Mouse (Mus musculus): Measurements from ENCODE around the gene Chst10. TPM values are rescaled to one million over a fixed set of nuclear protein-coding genes. Genes with fewer than 3 reads are reported as not detected.

Gene Chst10
- polyA plus RNA-seq, 1 experiment from 2014 or later = 0.93 TPM

- ATAC-seq = no peak
- 53% methylated on average over 6 of the region's 6 CpGs for WGBS
- Histone ChIP-seq H3K4me1 (replicated peaks; ENCODE audit: control insufficient read depth, insufficient read depth, low read length) (no peaks in the 10 kb centered on the region), H3K9me3 (ENCODE audit: control insufficient read depth) (no peaks in the 10 kb centered on the region), H3K4me2 (replicated peaks; ENCODE audit: low read depth) (no peak overlapping the region), H3K4me3 (ENCODE audit: low read depth, low read length) (no peak overlapping the region), H3K27ac (ENCODE audit: low read depth, low read length) (no peak overlapping the region), H3K9ac (ENCODE audit: low read depth, low read length) (no peak overlapping the region), H3K27me3 (replicated peaks; ENCODE audit: control insufficient read depth, insufficient read depth, low read length) (no peaks in the 10 kb centered on the region), H3K36me3 (ENCODE audit: control insufficient read depth, insufficient read depth) (no peaks in the 10 kb centered on the region)
- no peak for TF ChIP-seq CTCF (IDR thresholded peaks at IDR 0.05; ENCODE audit: low read depth)
These were observed 10.9 kb downstream of the Chst10 start for GRCm38 (mm10) chr1:38887011-38887410.

- no peaks in the 10 kb centered on the region for H3K4me1 ChIP-seq (replicated peaks; ENCODE audit: control insufficient read depth, insufficient read depth, low read length)
- no peak for TF ChIP-seq CTCF (IDR thresholded peaks at IDR 0.05; ENCODE audit: low read depth)
- H3K4me2 ChIP-seq (replicated peaks; ENCODE audit: low read depth) = no peak overlapping the region
- H3K4me3 ChIP-seq (ENCODE audit: low read depth, low read length) = no peak overlapping the region
- no peak overlapping the region for H3K9ac ChIP-seq (ENCODE audit: low read depth, low read length)
- WGBS = 82% methylated on average over 2 of the region's 2 CpGs
- H3K36me3 ChIP-seq (ENCODE audit: control insufficient read depth, insufficient read depth) = no peaks in the 10 kb centered on the region
- ATAC-seq = no peak
- no peak overlapping the region for H3K27ac ChIP-seq (ENCODE audit: low read depth, low read length)
- H3K27me3 ChIP-seq (replicated peaks; ENCODE audit: control insufficient read depth, insufficient read depth, low read length) = no peaks in the 10 kb centered on the region
- no peaks in the 10 kb centered on the region for H3K9me3 ChIP-seq (ENCODE audit: control insufficient read depth)
These were observed 11.4 kb downstream of the Chst10 start for GRCm38 (mm10) chr1:38886602-38887001.

GRCm38 (mm10) chr1:38885956-38886355, 12.0 kb downstream of the Chst10 start:
- Histone ChIP-seq H3K36me3 (ENCODE audit: control insufficient read depth, insufficient read depth) (no peaks in the 10 kb centered on the region), H3K9ac (ENCODE audit: low read depth, low read length) (no peak overlapping the region), H3K27me3 (replicated peaks; ENCODE audit: control insufficient read depth, insufficient read depth, low read length) (no peaks in the 10 kb centered on the region), H3K9me3 (ENCODE audit: control insufficient read depth) (no peaks in the 10 kb centered on the region), H3K4me2 (replicated peaks; ENCODE audit: low read depth) (no peak overlapping the region), H3K27ac (ENCODE audit: low read depth, low read length) (no peak overlapping the region), H3K4me1 (replicated peaks; ENCODE audit: control insufficient read depth, insufficient read depth, low read length) (no peaks in the 10 kb centered on the region), H3K4me3 (ENCODE audit: low read depth, low read length) (no peak overlapping the region)
- 65% methylated on average over 2 of the region's 2 CpGs for WGBS
- no peak for TF ChIP-seq CTCF (IDR thresholded peaks at IDR 0.05; ENCODE audit: low read depth)
- ATAC-seq = no peak

- no peaks in the 10 kb centered on the region for H3K27me3 ChIP-seq (replicated peaks; ENCODE audit: control insufficient read depth, insufficient read depth, low read length)
- ATAC-seq = no peak
- TF ChIP-seq CTCF (IDR thresholded peaks at IDR 0.05; ENCODE audit: low read depth) = no peak
- H3K4me3 ChIP-seq (ENCODE audit: low read depth, low read length) = no peak overlapping the region
- H3K4me2 ChIP-seq (replicated peaks; ENCODE audit: low read depth) = no peak overlapping the region
- no peak overlapping the region for H3K27ac ChIP-seq (ENCODE audit: low read depth, low read length)
- H3K9me3 ChIP-seq (ENCODE audit: control insufficient read depth) = no peaks in the 10 kb centered on the region
- H3K9ac ChIP-seq (ENCODE audit: low read depth, low read length) = no peak overlapping the region
- H3K36me3 ChIP-seq (ENCODE audit: control insufficient read depth, insufficient read depth) = no peaks in the 10 kb centered on the region
- H3K4me1 ChIP-seq (replicated peaks; ENCODE audit: control insufficient read depth, insufficient read depth, low read length) = no peaks in the 10 kb centered on the region
- 66% methylated on average over 9 of the region's 9 CpGs for WGBS
These were observed 14.2 kb downstream of the Chst10 start for GRCm38 (mm10) chr1:38883766-38884165.

GRCm38 (mm10) chr1:38882746-38883145, 15.2 kb downstream of the Chst10 start:
- no peak overlapping the region for H3K4me3 ChIP-seq (ENCODE audit: low read depth, low read length)
- H3K4me1 ChIP-seq (replicated peaks; ENCODE audit: control insufficient read depth, insufficient read depth, low read length) = no peaks in the 10 kb centered on the region
- no peaks in the 10 kb centered on the region for H3K27me3 ChIP-seq (replicated peaks; ENCODE audit: control insufficient read depth, insufficient read depth, low read length)
- no peak overlapping the region for H3K4me2 ChIP-seq (replicated peaks; ENCODE audit: low read depth)
- ATAC-seq = no peak
- no peaks in the 10 kb centered on the region for H3K9me3 ChIP-seq (ENCODE audit: control insufficient read depth)
- TF ChIP-seq CTCF (IDR thresholded peaks at IDR 0.05; ENCODE audit: low read depth) = no peak
- WGBS = 73% methylated on average over 4 of the region's 4 CpGs
- H3K27ac ChIP-seq (ENCODE audit: low read depth, low read length) = no peak overlapping the region
- no peaks in the 10 kb centered on the region for H3K36me3 ChIP-seq (ENCODE audit: control insufficient read depth, insufficient read depth)
- no peak overlapping the region for H3K9ac ChIP-seq (ENCODE audit: low read depth, low read length)

GRCm38 (mm10) chr1:38881366-38881765, 16.6 kb downstream of the Chst10 start:
- no peak overlapping the region for H3K27ac ChIP-seq (ENCODE audit: low read depth, low read length)
- no peaks in the 10 kb centered on the region for H3K27me3 ChIP-seq (replicated peaks; ENCODE audit: control insufficient read depth, insufficient read depth, low read length)
- no peak overlapping the region for H3K4me2 ChIP-seq (replicated peaks; ENCODE audit: low read depth)
- no peak overlapping the region for H3K9ac ChIP-seq (ENCODE audit: low read depth, low read length)
- no peaks in the 10 kb centered on the region for H3K4me1 ChIP-seq (replicated peaks; ENCODE audit: control insufficient read depth, insufficient read depth, low read length)
- WGBS = 50% methylated on average over 4 of the region's 4 CpGs
- no peak for TF ChIP-seq CTCF (IDR thresholded peaks at IDR 0.05; ENCODE audit: low read depth)
- H3K4me3 ChIP-seq (ENCODE audit: low read depth, low read length) = no peak overlapping the region
- no peaks in the 10 kb centered on the region for H3K36me3 ChIP-seq (ENCODE audit: control insufficient read depth, insufficient read depth)
- no peaks in the 10 kb centered on the region for H3K9me3 ChIP-seq (ENCODE audit: control insufficient read depth)
- no peak for ATAC-seq
